Mouse (Mus musculus): ENCODE data around the gene Nup43.

DNA sequence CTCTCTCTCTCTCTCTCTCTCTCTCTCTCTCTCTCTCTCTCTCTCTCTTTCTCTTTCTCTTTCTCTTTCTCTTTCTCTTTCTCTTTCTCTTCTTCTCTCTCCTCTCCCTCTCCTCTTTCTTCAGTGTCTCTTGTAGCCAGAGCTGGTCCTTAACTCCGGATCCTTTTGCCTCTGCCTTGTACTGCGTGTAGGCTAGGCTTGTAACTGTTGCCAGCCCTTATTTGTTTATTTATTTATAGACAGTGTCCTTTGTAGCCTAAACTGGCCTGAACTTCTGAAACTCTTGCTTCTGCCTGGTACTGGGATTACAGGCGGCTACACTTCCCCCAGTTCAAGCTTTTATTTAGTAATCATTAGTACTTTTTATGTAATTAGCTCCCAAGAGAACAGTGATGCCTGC, 59.7 kb downstream of the Nup43 start:
- no peak for TF ChIP-seq CTCF (IDR thresholded peaks at IDR 0.05)
- no peak for TF ChIP-seq EP300 (IDR thresholded peaks at IDR 0.05)

Measured in lung, postnatal 0 days (tissue).